Mouse (Mus musculus) neural tube, embryonic 14.5 days (tissue): Measurements from ENCODE around the gene Shisal1. TPM values are rescaled to one million over a fixed set of nuclear protein-coding genes. Genes with fewer than 3 reads are reported as not detected.
A peak's percentile ranks its signal among the peaks of the same experiment; 100 is the strongest.

Source experiments
- ATAC-seq: fragments of 200-750 bp; cut with Nextera tagmentation; 2 replicates; pipeline ENCODE4 v1.8.0; 2017; ENCODE audit warnings: low read depth, mild to moderate bottlenecking, moderate TSS enrichment, moderate library complexity
- H3K27ac ChIP-seq: fragments of 300-500 bp; sonication (generic); 2 replicates; pipeline ENCODE4 v1.5.1; 2014; ENCODE audit warnings: low read depth, mild to moderate bottlenecking, control low read depth, low read length, moderate library complexity, mixed read lengths
- H3K27me3 ChIP-seq: fragments of 300-500 bp; sonication (generic); 2 replicates; pipeline ENCODE4 v1.6.1; 2014; ENCODE audit warnings: low read length; ENCODE audit not compliant: control insufficient read depth, insufficient read depth
- H3K36me3 ChIP-seq: fragments of 300-500 bp; sonication (generic); 2 replicates; pipeline ENCODE4 v1.6.1; 2014; ENCODE audit warnings: low read length, mixed read lengths; ENCODE audit not compliant: control insufficient read depth, insufficient read depth
- H3K4me1 ChIP-seq: fragments of 300-500 bp; sonication (generic); 2 replicates; pipeline ENCODE4 v1.6.1; 2014; ENCODE audit warnings: low read length; ENCODE audit not compliant: control insufficient read depth, insufficient read depth
- H3K4me2 ChIP-seq: fragments of 300-500 bp; sonication (generic); 2 replicates; pipeline ENCODE4 v1.6.1; 2014; ENCODE audit warnings: mild to moderate bottlenecking, low read depth, low read length, control low read depth
- H3K4me3 ChIP-seq: fragments of 300-500 bp; sonication (generic); 2 replicates; pipeline ENCODE4 v1.5.1; 2014; ENCODE audit warnings: low read depth, low read length, control low read depth, mixed read lengths
- H3K9ac ChIP-seq: fragments of 300-500 bp; sonication (generic); replicated peaks from 2 replicates; pipeline ENCODE4 v1.6.1; 2014; ENCODE audit warnings: low read depth, mild to moderate bottlenecking, control low read depth, low read length, mixed read lengths
- H3K9me3 ChIP-seq: fragments of 300-500 bp; sonication (generic); 2 replicates; pipeline ENCODE4 v1.6.1; 2016; ENCODE audit warnings: low read length; ENCODE audit not compliant: control insufficient read depth
- WGBS: fragments of 180-500 bp; shearing (Covaris S2); extraction: QIAGEN DNeasy Blood & Tissue Kit; methylation state at CpG from one replicate; pipeline ENCODE4 v1.1.7; 2014; 5-methylcytosine and 5-hydroxymethylcytosine counted together
- polyA plus RNA-seq: library from polyadenylated mRNA; unstranded; fragments of >200 nt; fragmentation: Nextera tagmentation; extraction: Ambion mirVana; gene quantifications from 2 replicates; pipeline ENCODE4 v1.2.1, GENCODE M21; 2014

Gene Shisal1
- 5.5 and 11.9 TPM in 2 replicates for polyA plus RNA-seq

DNA sequence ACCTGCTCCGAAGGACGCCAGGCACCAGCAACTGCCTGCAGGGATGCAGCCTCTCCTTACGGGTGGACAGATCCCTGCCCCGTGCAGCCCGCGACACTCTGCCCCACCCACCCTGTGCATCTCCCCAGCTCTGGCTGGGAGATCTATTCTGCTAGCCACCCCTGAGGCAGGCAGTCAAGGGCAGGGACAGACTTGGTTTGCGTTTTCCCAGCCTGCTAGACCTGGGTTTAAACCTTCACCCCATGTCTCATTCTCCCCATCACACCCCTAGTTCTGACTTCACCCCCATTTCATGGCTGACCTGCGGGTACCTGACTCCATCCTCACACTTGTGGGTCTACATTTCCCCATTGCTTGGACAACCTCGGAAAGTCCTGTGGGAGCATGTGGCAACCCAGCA lies at the start of gene Shisal1:
TSS of gene Shisal1 (minus strand) at position 101 of the 400 bp plus-strand sequence.
- Histone ChIP-seq H3K4me3 (peak within 1 kb of the TSS; percentile 47), H3K4me2 (peak within 1 kb of the TSS; percentile 95), H3K36me3 (no peaks in the 10 kb centered on the region), H3K27me3 (no peaks in the 10 kb centered on the region; the same call in 1 of the 2 replicates), H3K9ac (peak within 1 kb of the TSS; percentile 72), H3K27ac (peak within 1 kb of the TSS; percentile 28; the same call in 1 of the 2 replicates), H3K9me3 (no peaks in the 10 kb centered on the region), H3K4me1 (peaks cover 15% of the 10 kb centered on the region)
- no peak for ATAC-seq
- WGBS, result 15% methylated on average over 9 of the region's 9 CpGs

DNA sequence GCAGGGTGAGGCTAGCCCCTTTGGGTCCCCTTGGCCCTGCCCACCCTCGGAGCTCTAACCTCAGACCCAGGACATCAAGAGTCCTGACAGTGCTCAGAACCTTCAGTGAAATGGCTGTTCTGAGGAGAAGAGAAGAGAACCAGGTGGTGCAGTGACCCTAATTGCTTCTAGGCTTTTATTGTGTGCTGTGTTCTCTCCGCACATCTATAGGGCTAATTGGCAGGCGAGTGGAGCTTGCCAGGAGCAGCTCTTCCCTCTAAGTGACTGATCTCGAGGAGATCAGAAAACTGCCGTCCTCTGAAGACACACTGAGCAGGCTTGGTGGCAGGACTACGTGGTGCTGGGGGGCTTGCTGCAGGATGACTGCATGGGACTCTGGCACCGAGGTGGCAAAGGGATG lies 43.6 kb upstream of the Shisal1 start:
- H3K4me1 ChIP-seq, result no peaks in the 10 kb centered on the region
- no peak overlapping the region for H3K4me3 ChIP-seq
- no peak overlapping the region for H3K9ac ChIP-seq
- H3K27me3 ChIP-seq, result no peaks in the 10 kb centered on the region
- no peak overlapping the region for H3K27ac ChIP-seq
- H3K4me2 ChIP-seq, result no peak overlapping the region
- no peak for ATAC-seq
- 41% methylated on average over 7 of the region's 7 CpGs for WGBS
- no peaks in the 10 kb centered on the region for H3K36me3 ChIP-seq
- H3K9me3 ChIP-seq, result no peaks in the 10 kb centered on the region

DNA sequence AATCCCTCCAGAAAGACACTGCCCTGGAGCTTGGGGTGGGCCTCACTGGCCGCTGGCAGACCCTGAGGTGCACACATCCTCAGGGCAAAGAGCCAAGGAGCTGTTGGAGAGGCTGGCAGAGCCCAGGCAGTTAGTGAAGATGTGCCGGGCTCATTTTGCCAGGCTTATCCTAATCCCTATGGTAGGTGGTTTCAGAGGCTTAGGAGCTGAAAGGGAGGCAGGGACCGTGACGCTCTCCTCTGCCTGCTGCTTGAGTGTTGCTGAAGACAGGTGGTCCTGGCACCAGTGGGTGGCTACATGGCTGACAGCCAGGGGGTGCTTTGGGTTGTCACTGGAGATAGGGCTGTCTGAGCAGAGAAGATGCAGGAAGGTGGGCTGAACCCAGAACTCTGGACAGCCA lies 37.4 kb upstream of the Shisal1 start:
- no peak overlapping the region for H3K4me2 ChIP-seq
- no peak overlapping the region for H3K9ac ChIP-seq
- H3K9me3 ChIP-seq, result no peaks in the 10 kb centered on the region
- H3K36me3 ChIP-seq, result no peaks in the 10 kb centered on the region
- 66% methylated on average over 4 of the region's 4 CpGs for WGBS
- no peak overlapping the region for H3K27ac ChIP-seq
- H3K4me1 ChIP-seq, result peaks cover 5% of the 10 kb centered on the region; the same call in 1 of the 2 replicates
- H3K4me3 ChIP-seq, result no peak overlapping the region
- no peak for ATAC-seq
- H3K27me3 ChIP-seq, result no peaks in the 10 kb centered on the region

DNA sequence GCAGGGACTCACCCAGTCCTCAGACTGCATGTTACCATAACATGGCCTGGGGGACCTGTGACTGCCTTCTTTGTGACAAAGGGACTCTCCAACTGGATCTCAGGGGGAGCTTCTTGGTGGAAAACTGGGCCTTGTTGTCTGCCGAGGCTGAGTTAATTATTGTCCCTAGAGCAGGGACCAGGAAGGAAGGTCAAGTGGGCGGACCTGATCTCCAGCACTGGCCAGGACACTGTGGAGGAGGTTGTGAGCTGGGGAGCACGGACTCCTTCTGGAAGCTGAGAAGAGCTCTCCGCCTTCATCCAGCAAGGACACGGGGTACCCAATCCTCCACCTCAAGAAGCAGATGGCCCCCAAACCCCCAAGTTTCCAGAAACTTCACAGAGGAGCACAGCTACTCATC lies 36.7 kb upstream of the Shisal1 start:
- Histone ChIP-seq H3K27ac (no peak overlapping the region), H3K27me3 (no peaks in the 10 kb centered on the region), H3K9ac (no peak overlapping the region), H3K9me3 (no peaks in the 10 kb centered on the region), H3K4me3 (no peak overlapping the region), H3K4me1 (peaks cover 5% of the 10 kb centered on the region; the same call in 1 of the 2 replicates), H3K36me3 (no peaks in the 10 kb centered on the region), H3K4me2 (no peak overlapping the region)
- WGBS, result 68% methylated on average over 5 of the region's 5 CpGs
- no peak for ATAC-seq

DNA sequence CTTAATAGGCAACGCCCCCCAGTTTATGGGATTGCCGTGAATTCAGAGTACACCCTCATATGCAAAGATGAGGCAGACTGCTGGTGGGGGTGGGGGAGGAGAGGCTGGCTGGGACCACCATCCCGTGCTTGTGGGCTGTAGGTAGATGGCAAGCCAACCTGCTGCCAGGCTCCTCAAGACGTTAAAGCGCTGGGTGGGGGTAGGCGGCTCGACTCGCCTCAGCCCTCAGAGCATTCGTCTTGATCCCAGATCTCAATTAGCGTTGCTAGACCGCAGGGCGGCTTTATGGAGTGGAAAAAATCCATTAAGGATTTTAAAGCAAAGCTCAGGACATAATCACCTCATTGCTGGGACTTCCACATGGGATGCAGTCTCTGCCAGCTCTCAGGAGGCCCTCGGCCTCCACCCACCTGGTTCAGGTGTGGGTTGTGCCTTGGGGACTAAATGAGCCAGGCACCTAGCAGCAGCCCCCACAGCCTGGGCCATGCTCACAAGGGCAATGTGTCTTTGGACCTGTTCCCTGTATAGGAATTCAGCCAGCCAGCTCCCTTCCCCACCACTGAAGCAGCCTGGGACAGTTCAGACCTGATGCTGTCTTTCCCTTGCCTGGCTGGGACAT lies 34.5 kb upstream of the Shisal1 start:
- peak; percentile 69; the same call in 1 of the 2 replicates for ATAC-seq
- peak overlapping the region; percentile 44; the same call in 1 of the 2 replicates for H3K27ac ChIP-seq
- no peak overlapping the region for H3K4me2 ChIP-seq
- H3K36me3 ChIP-seq, result no peaks in the 10 kb centered on the region
- no peaks in the 10 kb centered on the region for H3K27me3 ChIP-seq
- no peaks in the 10 kb centered on the region for H3K9me3 ChIP-seq
- WGBS, result 27% methylated on average over 13 of the region's 13 CpGs
- H3K4me3 ChIP-seq, result no peak overlapping the region
- H3K9ac ChIP-seq, result no peak overlapping the region
- H3K4me1 ChIP-seq, result peaks cover 5% of the 10 kb centered on the region; the same call in 1 of the 2 replicates

DNA sequence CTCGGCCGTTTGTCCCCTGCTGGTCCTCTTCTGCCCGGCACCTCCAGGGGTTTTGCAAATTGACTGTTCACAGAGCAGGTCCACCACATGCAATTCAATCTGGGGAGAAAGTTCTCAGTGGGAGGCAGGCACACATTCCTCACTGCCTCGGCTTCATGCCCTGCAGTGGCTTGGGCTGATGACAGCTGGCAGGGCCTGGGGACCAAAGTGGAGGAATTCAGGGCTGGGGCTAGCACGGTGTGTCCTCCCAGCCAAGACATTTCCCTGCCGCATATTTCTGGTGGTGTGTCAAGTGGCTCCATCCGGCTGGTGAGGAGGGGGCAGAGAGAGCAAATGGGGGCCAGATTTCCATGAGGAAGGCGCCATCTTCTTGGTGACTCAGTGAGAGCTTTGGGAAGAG lies 22.5 kb upstream of the Shisal1 start:
- H3K4me1 ChIP-seq, result 0 out of 2 replicates have a peak, but pooled peaks cover 5% of the 10 kb centered on the region
- no peaks in the 10 kb centered on the region for H3K9me3 ChIP-seq
- no peak overlapping the region for H3K4me2 ChIP-seq
- no peak overlapping the region for H3K4me3 ChIP-seq
- ATAC-seq, result no peak
- no peaks in the 10 kb centered on the region for H3K36me3 ChIP-seq
- WGBS, result 33% methylated on average over 8 of the region's 8 CpGs
- H3K27ac ChIP-seq, result no peak overlapping the region
- H3K27me3 ChIP-seq, result no peaks in the 10 kb centered on the region
- no peak overlapping the region for H3K9ac ChIP-seq

DNA sequence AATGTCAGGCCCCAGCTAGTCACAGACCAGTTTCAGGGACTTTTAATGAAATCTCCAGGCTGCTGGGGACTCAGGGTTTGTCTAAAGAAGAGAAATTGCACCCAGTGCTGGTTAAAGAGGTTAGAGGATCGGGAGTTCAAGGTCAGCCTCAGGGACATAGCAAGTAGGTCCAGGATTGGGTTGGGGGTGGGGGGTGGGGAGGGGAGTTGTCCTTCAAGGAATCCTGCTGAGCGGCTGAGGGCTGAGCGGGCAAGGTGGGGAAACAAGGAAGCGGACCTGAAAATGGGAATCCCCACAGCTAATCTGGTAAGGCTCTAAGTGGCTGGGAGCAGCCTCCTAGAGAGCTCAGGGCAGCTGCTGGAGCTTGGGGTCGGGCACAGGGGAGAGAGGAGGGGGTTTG lies 20.9 kb upstream of the Shisal1 start:
- no peaks in the 10 kb centered on the region for H3K9me3 ChIP-seq
- no peak overlapping the region for H3K9ac ChIP-seq
- WGBS, result 67% methylated on average over 5 of the region's 5 CpGs
- no peaks in the 10 kb centered on the region for H3K36me3 ChIP-seq
- H3K27ac ChIP-seq, result no peak overlapping the region
- no peak overlapping the region for H3K4me2 ChIP-seq
- H3K4me1 ChIP-seq, result 0 out of 2 replicates have a peak, but pooled peaks cover 5% of the 10 kb centered on the region
- ATAC-seq, result no peak
- H3K4me3 ChIP-seq, result no peak overlapping the region
- no peaks in the 10 kb centered on the region for H3K27me3 ChIP-seq

DNA sequence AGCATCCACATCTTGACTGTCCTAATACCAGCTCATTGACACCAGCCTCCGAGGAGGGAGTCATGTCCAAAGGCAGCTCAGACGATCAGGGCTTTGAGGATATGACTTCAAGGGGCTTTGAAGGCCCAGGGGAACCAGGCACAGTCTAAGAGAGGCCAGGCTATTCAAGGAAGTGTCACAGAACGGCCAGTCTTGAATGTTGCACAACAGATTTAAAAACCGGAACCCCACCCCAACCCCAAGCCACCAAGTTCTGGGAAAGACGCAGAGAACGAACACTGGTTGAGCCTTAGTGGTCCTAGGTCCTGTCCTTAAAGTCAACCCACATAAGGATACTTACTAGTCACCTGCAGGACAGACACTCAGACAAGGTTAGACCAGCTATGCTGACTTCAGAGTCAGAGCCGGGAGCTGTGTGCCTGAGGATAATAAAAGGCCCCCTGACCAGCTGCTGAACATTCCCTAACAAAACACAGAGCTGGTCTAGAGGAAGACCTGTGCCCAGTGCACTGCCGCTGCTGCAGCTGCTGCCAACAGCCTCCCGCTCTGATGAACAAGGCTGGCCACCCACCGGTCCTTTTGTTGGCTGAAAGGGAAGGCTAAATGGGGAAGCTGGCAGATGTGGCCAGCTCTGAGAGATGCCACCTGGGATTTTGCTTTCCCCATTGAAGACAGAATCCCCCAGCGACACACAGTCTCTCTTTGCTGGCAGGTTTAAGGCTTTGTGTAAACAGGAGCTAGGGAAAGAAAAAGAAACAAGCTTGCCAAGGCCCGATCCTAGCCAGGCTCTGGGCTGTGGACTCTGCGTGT lies 19.8 kb upstream of the Shisal1 start:
- Histone ChIP-seq H3K4me3 (no peak overlapping the region), H3K27ac (peak overlapping the region; percentile 48), H3K4me2 (no peak overlapping the region), H3K9ac (no peak overlapping the region), H3K4me1 (0 out of 2 replicates have a peak, but pooled peaks cover 5% of the 10 kb centered on the region), H3K36me3 (no peaks in the 10 kb centered on the region), H3K9me3 (no peaks in the 10 kb centered on the region), H3K27me3 (no peaks in the 10 kb centered on the region)
- ATAC-seq, result 0 out of 2 replicates have a peak, but pooled peaks have one; percentile 31
- WGBS, result 41% methylated on average over 13 of the region's 13 CpGs

DNA sequence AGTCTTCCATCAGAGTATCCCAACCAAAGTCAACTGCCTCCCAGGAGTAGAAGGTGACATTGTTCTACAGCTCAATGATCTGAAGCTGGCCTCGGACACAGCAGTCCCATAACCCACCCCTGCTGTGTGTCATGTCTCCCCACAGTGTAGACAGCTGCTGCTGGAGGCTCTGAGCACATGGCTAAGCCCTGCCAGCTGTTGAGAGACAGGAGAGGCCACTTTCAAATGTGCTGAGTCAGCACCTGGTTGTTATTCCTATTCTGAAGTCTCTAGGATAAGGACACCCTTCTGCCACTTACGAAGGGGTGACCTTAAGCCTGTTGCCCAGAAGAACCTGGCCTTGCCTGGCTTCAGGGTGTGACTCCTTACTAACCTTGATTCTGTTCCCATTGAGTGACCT lies 14.5 kb upstream of the Shisal1 start:
- 88% methylated on average over 2 of the region's 2 CpGs for whole genome bisulfite sequencing
- Histone ChIP-seq H3K9ac (no peak overlapping the region), H3K4me1 (no peaks in the 10 kb centered on the region), H3K4me3 (no peak overlapping the region), H3K4me2 (no peak overlapping the region), H3K27me3 (no peaks in the 10 kb centered on the region), H3K9me3 (no peaks in the 10 kb centered on the region), H3K36me3 (no peaks in the 10 kb centered on the region), H3K27ac (no peak overlapping the region)
- no peak for ATAC-seq
